Mouse (Mus musculus): ENCODE data around the gene Ptgds.
A peak's percentile ranks its signal among the peaks of the same experiment; 100 is the strongest.

The Ptgds gene

DNA sequence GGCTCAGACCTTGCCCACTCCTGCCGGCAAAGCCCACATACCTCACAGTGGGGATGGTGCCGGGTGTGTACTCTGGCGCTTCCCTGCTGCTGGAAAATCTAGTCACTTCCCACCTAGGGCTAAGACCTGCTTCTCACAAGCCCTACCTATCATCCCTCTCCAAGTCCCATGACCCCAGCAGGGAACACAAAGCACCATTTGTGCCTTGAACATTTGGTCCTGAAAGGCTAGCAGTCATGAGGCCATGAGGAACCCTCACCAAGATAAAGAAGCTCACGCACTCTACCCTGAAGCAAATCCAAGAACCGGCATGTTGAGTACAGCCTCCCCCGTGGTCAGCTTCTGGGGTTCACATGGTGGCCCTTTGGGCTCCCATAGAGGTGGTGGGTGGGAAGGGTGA is at the start of gene Ptgds:
TSS of gene Ptgds (minus strand) at position 78 of the 400 bp plus-strand sequence.
- DNase-seq: no peak

DNA sequence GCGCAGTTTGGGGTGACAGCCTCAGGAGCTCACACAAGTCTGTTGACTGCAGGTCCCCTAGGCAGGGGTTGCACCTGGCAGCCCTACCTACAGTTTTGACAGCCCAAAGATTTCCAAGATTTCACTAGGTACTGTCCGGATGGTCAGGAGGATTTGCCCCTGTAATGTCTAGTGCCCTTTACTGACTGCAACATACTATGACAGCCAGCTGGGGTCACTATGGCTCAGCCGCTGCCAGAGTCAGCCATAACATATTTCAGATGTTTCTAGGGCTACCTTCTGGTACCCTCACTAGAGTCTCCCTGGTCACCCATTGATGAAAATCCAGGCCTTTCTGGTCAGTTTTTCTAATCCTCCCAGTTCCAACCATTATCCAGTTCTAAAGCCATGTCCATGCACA is 40.1 kb upstream of the Ptgds start:
- DNase-seq: peak; percentile 11

DNA sequence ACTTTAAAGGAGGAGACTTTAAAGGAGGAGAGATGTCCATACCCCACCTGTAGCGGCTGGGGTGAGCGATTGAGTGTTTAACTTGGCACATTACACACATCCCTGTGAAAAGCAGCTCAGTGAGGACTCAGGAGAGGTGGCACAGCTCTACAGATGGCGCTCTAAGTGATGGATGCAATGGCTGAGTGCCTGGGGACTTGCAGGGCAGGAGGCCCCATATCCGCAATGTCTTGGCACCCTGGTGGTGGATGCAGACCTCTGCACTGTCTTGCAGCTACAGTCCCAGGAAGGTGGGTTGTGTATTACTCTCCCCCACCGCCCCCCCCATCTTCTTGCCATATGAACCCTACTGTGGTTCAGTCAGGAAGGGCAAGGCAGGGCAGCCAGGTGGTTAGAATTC is 37.1 kb upstream of the Ptgds start:
- peak; percentile 57 for DNase-seq

DNA sequence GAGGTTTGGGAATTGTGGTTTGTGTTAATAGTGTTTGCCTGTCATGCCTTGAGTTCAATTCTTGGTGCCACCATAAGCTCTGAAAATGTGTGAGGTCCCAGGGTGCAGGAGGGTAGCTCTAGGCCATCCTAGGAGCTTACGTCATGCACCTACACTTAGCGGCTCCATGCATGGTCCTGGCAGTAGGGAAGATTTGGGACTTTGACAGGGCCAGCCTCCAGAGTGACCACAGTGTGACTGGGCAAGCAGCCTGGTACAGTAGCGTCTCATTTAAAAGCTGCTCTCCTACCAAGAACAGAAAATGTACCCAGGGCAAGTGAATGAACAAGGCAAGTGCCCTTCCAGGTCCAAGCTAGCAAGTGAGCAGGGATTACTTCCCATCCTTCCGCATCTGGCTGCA is 36.0 kb upstream of the Ptgds start:
- DNase-seq: no peak

DNA sequence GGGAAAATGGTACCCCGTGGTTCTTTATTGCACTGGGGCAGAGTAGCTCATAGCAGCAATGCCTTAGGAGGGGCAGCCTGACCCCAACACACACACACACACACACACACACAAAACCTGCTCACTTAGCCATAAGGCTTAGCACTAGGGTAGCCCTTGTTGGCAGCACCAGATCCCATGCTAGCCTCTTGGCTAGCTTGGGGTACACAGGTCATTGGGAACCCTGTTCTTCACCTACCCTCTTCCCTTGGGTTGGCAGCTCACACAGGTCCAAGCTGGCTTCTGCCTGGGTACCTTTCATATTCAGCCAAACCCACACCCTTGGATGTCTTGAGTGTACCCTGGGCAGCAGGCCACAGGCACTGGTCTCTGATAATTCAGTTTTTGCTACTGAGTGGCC is 35.2 kb upstream of the Ptgds start:
- DNase-seq: no peak

DNA sequence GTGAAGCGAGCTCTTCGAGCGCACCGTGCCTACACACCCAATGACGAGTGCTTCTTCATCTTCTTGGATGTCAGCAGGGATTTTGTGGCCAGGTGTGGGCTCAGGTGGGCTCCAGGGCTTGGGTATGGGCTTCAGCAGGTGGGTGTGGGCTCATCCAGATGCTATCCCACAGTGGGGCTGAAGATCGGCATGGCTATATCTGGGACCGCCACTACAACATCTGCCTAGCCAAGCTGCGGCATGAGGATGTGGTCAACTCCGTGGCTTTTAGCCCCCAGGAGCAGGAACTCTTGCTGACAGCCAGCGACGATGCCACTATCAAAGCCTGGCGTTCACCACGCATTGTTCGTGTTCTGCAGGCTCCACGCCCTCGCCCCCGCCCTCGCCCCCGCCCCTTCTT is 34.7 kb upstream of the Ptgds start:
- DNase-seq: no peak

DNA sequence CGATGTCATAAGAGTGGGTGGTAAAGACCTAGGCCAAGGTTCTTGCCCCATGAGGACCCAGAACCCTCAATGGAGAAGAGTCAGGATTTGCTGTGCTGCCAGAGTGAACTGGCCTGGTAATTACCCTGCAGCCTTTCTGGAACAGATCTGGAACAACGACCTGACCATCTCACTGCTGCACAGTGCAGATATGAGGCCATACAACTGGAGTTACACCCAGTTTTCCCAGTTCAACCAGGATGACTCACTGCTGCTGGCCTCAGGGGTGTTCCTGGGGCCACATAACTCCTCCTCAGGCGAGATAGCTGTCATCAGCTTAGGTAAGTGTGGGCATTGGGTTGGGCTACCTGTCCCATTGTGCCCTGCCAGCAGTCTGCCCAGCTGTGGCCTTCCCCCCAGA is 32.9 kb upstream of the Ptgds start:
- no peak for DNase-seq

DNA sequence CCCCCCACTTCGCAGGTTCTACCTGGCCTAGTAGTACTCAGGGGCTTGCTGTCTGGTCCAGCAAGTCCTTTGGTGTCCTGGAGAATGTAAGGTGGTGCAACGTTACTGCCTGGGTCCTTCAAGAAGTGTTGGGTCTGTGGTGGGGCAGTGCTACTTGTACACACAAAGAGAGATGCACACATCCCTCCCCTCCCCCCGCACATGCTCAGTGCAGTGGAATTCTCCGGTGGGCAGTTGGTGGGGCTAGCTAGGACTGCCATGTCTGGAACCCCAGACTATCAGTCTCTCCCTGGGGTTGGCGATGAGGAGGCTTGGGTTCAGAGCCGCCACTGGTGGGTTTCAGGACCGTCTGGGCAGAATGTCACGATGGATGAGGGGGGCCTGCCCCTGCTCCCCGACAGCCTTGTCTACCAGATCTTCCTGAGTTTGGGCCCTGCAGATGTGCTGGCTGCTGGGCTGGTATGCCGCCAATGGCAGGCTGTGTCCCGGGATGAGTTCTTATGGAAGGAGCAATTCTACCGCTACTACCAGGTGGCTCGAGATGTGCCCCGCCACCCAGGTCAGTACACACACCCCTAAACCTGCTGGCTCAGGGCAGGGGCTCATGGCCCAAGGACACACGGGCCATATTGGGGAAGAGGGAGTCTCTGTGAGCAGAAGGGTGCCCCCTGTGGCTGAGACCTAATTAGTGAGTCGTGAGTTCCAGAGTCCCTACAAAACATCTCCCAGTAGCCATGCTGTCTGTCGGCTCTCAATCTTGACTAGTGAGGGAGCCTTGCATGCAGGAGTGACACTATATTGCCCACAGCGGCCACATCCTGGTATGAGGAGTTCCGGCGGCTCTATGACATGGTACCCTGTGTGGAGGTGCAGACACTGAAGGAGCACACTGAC is 32.0 kb upstream of the Ptgds start, which contains the start of gene C8g:
TSS of gene C8g (minus strand) at position 127 of the 894 bp plus-strand sequence.
- DNase-seq: peak; percentile 18

DNA sequence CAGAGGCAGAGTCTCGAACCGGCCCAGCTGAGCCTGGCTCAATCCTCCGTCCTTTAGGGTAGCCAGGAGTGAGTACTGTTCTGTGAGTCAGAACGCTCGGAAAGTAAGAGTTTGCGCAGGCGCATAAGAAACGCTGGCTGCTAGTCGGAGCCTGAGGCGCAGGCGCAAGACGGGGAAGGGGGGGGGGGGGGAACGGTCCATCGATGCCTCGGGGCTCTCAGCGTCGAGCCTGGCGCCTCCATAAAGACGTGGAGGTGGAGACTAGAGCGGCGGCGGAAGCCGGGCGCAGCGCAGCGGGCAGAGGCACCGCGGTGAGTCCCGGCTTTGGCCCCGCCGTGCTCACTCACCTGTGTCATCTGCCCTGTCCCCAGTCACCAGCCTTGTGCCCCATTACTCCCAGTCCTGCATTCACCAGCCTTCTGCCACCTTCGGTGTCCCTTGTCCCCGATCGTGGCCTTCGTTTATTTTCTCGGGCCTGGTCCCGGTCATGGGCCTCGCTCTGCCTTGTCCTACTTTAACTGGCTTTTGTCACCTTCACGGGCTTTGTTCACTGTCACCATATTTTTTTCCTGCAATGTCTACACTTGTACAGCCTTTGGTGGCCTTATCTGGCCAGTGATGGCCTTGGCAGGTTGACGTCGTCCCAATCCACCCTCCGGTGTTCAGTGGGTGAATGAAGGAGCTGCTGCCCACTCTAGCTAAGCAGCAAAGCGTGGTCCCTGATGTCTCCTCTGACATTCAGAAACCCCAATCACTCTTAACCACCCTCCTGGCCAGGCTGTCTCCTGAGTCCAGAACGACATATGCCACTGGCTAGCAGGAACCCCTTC is 30.9 kb upstream of the Ptgds start, which contains the start of gene Fbxw5:
TSS of gene Fbxw5 (plus strand) at position 175 of the 830 bp plus-strand sequence.
- peak; percentile 97 for DNase-seq

DNA sequence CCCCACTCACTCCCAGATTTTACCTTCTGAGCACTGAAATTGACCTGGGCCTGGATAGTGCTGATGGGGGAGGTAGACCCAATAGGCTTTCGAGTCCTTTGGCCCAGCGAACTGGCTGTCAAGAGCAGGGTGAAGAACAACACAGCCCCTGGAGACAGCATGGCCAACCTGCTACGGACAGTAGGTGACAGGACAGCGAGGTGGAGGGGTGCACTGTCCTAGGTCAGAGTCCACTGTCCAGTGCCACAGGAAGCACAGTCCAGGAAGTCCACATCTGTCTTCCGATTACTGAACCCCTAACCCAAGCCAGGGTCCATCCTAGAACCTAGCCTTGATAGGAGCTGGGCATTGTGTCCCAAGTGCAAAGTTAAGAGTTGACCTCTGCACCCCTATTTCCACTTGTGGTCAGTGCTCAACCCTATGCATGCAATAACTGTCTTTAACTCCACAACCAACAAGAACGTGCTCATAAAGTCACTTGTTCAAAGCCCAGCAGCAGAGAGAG is 30.3 kb upstream of the Ptgds start:
- no peak for DNase-seq

DNA sequence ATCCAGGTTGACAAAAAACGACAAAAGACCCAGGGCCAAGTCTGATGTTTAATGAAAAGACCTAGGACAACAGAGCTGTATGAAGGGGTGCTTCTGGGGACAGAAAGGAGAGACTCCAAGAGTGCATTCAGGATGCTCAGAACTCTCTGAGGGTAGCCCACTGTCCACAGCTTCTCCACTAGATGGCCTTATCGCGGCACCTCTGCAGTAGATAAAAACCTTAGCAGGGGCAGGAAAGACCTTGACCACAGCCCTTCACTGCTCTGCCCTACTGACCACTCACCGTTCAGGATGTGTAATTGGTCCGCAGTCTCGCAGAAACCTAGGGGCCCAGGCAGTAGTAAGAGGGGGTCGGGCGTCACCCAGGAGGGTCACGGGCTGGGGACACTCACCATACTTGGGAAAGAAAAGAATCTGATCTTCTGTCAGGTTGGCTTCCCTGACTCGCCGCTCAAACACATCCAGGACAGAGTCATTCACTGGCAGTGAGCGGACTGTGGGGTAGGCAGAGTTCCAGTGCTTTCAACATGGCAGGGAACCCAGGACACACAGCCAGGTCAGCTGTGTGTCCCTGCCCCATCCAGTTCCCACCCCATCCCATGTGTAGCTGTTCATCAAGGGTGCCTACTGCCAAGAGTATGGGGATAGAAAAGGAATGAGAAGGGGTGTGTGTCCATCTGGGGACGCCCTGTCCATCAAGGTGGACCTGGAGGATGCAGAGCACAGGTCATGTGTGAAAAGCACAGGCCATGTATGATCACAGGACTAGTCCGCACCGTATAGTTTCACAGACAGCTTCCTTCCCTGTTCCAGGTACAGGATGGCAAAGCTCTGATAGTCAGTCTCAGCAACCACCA is 29.0 kb upstream of the Ptgds start:
- DNase-seq: no peak

DNA sequence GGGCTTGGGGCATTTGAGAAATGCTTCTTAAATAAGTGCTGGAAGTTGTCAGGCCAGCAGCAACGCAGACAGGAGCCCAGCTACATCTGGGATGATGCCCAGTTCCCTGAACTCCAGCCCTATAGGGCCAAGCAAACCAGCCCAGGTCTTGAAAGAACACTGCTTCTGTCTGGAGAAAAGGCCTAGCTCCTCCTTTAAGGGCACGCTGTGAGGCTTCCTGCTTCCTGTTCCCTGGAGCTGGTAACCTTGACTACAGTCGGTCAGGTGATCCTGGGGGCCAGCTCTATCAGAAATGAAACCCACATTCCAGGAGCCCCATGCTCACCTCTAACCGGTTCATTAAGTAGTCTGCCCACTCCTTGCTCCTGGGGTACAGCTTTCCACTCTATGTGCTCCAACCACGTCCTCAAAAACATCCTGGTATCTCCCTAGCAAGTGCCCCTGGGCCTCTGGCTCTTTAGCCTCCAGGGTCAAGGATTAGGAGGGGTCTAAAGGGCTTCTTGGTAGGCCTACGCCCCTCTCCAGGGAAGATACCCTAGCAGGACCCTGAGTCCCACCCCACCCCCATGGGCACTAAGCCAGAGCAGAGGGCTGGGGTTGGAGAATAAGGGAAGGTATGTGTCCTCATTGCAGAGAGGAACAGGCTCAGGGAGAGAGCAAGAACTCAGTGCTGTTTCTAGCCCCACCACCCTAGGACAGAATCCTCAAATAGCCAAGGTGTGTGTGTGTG is 28.2 kb upstream of the Ptgds start:
- DNase-seq: no peak

DNA sequence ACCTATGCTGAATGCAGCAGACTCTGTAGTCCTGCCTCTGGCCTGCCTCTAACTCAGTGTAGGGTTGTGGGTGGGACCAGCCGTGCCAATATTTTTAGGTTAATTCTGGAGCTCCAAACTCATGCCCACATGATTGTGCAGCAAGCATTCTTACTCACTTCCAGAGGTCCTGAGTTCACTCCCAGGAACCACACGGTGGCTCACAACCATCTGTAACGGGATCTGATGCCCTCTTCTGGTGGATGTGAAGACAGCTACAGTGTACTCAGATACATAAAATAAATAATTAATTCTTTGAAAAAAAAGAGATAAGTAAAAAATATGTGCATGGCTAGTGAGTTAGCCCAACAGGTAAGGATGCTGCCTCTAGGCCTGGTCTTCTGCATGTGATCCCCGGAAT is 26.6 kb upstream of the Ptgds start:
- DNase-seq: peak; percentile 71

DNA sequence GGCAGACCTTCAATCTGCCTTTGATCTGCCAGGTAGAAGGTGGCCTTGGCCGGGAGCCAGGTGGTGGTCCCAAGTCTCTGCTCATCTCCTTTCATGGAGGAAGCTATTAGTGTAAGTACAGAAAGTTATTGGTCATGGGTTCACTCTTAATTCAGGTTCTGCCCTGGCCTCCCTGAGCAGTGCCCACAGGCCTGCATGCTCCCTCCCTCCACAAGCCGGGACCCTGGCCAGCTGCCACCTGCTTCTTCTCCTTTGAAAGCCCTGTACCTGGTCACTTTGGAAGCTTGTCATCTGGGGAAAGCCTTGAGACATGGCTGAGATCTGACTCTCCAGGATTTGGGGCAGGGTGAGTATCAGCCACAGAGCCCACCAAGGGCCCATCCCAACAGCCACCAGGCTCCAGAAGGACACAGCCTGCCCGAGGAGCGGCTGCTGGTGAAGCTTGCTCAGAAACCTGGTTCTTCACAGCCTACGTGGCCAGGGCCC is 23.7 kb upstream of the Ptgds start, which contains the start of gene Lcn12:
TSS of gene Lcn12 (minus strand) at position 436 of the 486 bp plus-strand sequence.
- no peak for DNase-seq

DNA sequence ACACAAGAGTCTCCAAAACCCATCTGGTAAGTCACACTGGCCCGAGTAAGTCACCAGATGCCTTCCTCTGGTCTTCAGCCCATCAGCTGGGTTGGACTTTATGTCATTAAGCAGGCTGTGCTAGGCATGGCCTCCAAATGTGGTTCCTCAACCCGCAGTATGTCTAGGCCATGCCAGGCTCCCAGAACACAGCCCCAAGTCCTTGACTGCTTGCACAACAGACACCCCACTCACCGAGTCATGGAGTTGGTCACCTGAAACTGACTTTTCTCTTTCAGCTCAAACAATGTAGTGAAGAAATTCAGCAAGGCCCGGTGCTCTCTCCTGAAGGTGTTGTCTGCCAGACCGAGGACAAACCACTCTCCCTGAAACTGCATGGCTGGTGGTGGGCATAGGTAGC is 23.1 kb upstream of the Ptgds start:
- DNase-seq: no peak

DNA sequence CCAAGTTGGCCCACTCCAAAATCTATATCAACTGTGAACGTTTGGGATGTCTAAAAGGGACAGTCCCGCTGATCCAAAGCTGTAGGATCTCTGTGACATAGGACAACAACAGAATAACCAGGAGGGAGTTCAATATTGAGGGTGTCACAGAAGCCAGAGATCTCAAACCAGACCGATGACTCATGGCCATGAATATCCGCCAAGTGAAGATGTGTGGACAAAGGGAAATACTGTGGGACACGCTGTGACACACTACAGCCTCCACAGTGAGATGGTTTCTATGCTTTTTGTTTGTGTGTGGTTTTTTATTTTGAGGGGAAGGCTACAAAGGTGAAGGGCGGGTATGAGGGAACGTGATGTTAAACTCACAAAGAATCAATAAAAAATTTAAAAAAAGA is 18.8 kb upstream of the Ptgds start:
- no peak for DNase-seq

DNA sequence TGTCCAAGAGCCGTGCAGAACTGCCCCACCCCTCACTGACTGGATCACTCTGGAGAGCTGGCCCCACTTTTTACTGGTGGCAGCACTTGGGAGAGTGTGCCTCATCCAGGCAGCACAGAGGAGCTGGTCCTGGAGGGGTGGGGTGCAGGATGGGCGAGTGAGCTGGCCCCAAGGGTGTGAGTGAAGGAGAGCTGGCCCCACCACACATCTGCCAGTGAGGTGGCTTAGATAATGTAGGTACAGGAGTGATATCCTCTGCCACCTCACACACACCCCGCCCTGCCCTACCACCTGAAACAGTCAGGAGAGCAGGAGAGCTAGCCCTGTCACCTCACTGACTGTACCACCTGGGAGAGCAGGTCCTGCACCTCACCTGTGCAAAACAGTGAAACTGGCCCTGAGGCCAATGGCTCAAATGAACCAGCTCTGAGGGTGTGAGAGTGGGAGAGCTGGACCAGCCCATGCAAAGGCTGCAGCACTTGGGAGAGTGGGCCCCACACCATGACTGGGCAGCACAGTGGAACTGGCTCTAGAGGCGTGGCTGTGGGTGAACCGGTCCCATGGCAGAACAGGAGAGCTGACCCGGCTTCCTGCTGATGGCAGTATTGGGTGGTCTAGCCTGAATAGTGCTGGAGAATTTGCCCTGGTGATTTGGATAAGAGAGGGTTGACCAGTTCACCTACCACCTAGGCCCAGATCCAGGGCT is 18.3 kb upstream of the Ptgds start:
- DNase-seq: no peak

DNA sequence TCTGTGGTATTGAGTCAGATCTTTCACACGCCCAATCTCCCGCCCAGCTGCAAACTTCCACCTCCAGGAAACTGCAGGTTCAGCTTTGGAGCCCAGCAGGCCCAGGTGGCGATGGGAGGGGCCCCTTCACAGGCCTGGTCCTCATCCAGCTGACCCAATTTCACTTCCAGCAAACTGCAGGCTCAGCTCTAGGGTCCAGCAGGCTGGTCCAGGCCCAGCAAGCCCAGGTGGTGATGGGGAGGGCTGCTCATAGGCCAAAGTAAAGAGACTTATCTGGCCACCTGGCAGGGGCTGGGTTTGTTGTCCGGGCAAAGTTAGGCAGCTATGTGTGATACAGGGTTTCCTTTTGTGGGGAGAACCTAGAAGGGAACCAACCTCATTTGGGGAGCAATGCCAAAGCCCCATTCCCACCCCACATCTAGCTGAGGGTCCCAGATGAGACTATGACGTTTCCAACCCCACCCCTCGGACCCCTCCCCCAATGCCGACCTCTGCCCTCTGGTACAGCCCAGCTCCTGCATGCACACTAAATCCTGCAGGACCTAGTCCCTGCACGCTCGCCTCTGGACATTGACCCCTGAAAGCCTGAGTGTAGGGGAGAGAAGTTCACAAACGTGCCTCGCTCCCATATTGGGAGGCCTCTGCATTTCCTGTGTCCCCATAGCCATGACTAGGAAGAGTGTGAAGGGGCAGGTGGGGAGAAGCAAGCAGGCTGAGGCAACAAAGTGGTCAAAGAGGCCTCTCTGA is 15.2 kb upstream of the Ptgds start:
- DNase-seq: no peak

DNA sequence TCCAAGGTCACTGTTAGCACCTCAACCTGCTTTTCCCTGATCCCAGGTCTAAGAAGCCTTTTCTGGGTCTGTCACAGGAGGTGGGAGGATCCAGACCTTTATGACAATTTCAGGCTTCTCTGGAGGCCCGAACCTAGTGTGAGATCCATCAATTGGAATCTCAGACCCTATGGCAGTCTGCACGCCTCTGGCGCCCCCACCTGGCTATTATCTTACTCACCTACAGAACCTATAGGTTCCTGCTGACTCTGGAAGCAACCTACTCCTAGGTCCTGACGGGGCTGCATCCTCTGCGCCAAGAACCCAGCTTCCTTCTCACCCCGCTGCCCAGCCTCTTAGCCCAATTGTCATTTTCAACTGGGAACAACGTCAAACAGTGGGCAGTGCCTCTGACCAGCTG is 13.1 kb upstream of the Ptgds start:
- DNase-seq: peak; percentile 58

DNA sequence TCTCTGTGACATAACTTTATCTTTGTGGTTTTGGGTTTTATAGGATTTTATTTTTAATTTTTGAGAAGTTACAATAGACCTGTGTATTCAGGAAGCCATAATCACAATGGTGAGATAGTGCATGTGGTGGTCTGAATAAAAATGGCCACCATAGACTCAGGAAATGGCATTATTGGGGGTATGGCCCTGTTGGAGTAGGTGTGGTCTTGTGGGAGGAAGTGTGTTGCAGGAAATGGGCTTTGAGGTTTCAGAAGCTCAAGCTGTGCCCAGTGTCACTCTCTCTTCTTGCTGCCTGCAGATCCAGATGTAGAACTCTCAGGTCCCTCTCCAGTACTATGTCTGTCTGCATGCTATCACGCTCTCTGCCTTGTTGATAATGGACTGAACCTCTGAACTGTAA is 10.7 kb upstream of the Ptgds start:
- no peak for DNase-seq
